Mouse (Mus musculus) right cerebral cortex, adult 2 months (tissue): ENCODE data around the gene Crebzf.
A peak's percentile ranks its signal among the peaks of the same experiment; 100 is the strongest.

ENCODE experiments used
- DNase-seq, 2 experiments: peaks; one replicate each; pipeline ENCODE4 v3.0.0; 2021 to 2022; ENCODE audit warnings: low spot score in 2 of 2

The Crebzf gene

GRCm38 (mm10) chr7:90442518-90443080, at the start of gene Crebzf:
TSS of gene Crebzf (plus strand) at chr7:90442729.
- DNase-seq, result peak; percentile 95

- DNase-seq, result no peak
Observed at GRCm38 (mm10) chr7:90395073-90395472, 47.5 kb upstream of the Crebzf start.

GRCm38 (mm10) chr7:90395928-90396327, 46.6 kb upstream of the Crebzf start:
- no peak for DNase-seq

- DNase-seq, result peak; percentile 68 to 76
Observed at GRCm38 (mm10) chr7:90409934-90410333, 32.6 kb upstream of the Crebzf start.

- peak; percentile 78 to 79 for DNase-seq
Observed at GRCm38 (mm10) chr7:90426020-90427001, 16.2 kb upstream of the Crebzf start, which contains the start of gene Ccdc89. TSS of gene Ccdc89 (plus strand) at chr7:90426577.

- DNase-seq, result no peak
Observed at GRCm38 (mm10) chr7:90427006-90427405, 15.5 kb upstream of the Crebzf start.

GRCm38 (mm10) chr7:90432221-90432620, 10.3 kb upstream of the Crebzf start:
- no peak for DNase-seq

GRCm38 (mm10) chr7:90440044-90440443, 2.5 kb upstream of the Crebzf start:
- DNase-seq, result no peak

GRCm38 (mm10) chr7:90442070-90442469, 459 bp upstream of the Crebzf start:
- no peak for DNase-seq

- DNase-seq, result peak; percentile 60 to 62
Observed at GRCm38 (mm10) chr7:90443101-90444091, 867 bp downstream of the Crebzf start.

GRCm38 (mm10) chr7:90444206-90444605, 1.7 kb downstream of the Crebzf start:
- no peak for DNase-seq

GRCm38 (mm10) chr7:90456149-90456844, 13.8 kb downstream of the Crebzf start:
- no peak for DNase-seq

GRCm38 (mm10) chr7:90456845-90457468, 14.4 kb downstream of the Crebzf start, which contains the start of gene Tmem126a:
TSS of gene Tmem126a (minus strand) at chr7:90457229.
- peak; percentile 82 to 84 for DNase-seq

- no peak for DNase-seq
Observed at GRCm38 (mm10) chr7:90457517-90457916, 15.0 kb downstream of the Crebzf start.

- DNase-seq, result no peak
Observed at GRCm38 (mm10) chr7:90460330-90460729, 17.8 kb downstream of the Crebzf start.

GRCm38 (mm10) chr7:90460930-90461329, 18.4 kb downstream of the Crebzf start:
- no peak for DNase-seq

GRCm38 (mm10) chr7:90461441-90461840, 18.9 kb downstream of the Crebzf start:
- DNase-seq, result no peak

GRCm38 (mm10) chr7:90473511-90473910, 31.0 kb downstream of the Crebzf start:
- DNase-seq, result no peak

- peak; percentile 99 for DNase-seq
Observed at GRCm38 (mm10) chr7:90475793-90476312, 33.3 kb downstream of the Crebzf start, which contains the start of gene Tmem126b. TSS of gene Tmem126b (minus strand) at chr7:90476001.
